ENCODE assay signal across 16 mouse cellular contexts in the genomic region with DNA sequence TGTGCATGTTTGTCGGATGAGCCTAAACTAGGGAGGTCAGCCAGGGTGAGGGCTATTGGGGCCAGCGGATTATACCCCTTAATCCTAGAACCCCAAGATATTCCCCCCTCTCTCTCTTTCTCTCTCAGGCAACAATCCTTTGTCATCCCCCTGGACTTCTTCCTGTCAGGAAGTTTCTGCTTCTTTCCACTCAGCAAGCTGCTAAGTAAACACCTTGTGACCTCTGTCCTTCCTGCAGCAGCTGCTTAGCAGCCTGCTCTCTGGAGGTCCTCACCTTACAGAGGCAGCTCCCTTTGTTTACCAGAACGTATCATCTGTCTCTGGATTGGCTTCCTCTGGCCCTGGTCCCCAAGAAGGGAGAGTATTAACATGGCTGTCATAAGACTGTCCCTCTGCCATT. TPM values are rescaled to one million over a fixed set of nuclear protein-coding genes. Genes with fewer than 3 reads are reported as not detected.
A peak's percentile ranks its signal among the peaks of the same experiment; 100 is the strongest.
DNase-seq lines count a peak whose midpoint lies in the region; ATAC-seq and TF ChIP-seq lines count a peak whose summit lies in the region.
"Had no signal": no experiment of that assay in that cellular context is flagged by ENCODE, and none has a peak within 500 bp of the region (broad histone marks: within the 10 kb centered on the region; RNA-seq: fewer than 3 reads in every experiment).

No protein-coding gene starts in this region.

- 0 out of 2 replicates have a peak, but pooled peaks have one; percentile 22 for TF ChIP-seq EP300 in heart, postnatal 0 days (IDR thresholded peaks at IDR 0.05; ENCODE audit: low read depth)

- intact Hi-C loops in heart, postnatal 10 days (cut with DNase I), result loop anchor here (5.0 kb wide), 3 partner anchors 143 to 263 kb away; a partner anchor contains a TSS

- H3K4me3 ChIP-seq in heart, embryonic 15.5 days, result no peak overlapping the region
- H3K4me3 ChIP-seq in midbrain, embryonic 10.5 days, result no peak overlapping the region
- H3K4me3 ChIP-seq in midbrain, embryonic 13.5 days (replicated peaks), result no peak overlapping the region
- no peak overlapping the region for H3K4me3 ChIP-seq in heart, postnatal 0 days (ENCODE audit: low read depth, low read length)
- H3K4me3 ChIP-seq: forebrain, embryonic 12.5 days; limb, embryonic 12.5 days; neural tube, embryonic 12.5 days had no signal

- no peak for ATAC-seq in heart, embryonic 15.5 days (replicated peaks; ENCODE audit: insufficient number of reproducible peaks, insufficient read depth, low FRiP score, low read depth)
- no peak for ATAC-seq in midbrain, embryonic 13.5 days
- ATAC-seq in heart, postnatal 0 days (ENCODE audit: insufficient read depth, low read depth), result peak; percentile 39; the same call in 1 of the 2 replicates
- ATAC-seq: hindbrain, embryonic 16.5 days had no signal

- H3K27ac ChIP-seq in heart, embryonic 15.5 days, result peak overlapping the region; percentile 45
- peak overlapping the region; percentile 52 for H3K27ac ChIP-seq in midbrain, embryonic 10.5 days (replicated peaks)
- H3K27ac ChIP-seq in midbrain, embryonic 13.5 days, result no peak overlapping the region
- peak overlapping the region; percentile 49 for H3K27ac ChIP-seq in heart, postnatal 0 days (ENCODE audit: low read depth)
- H3K27ac ChIP-seq: forebrain, embryonic 12.5 days; limb, embryonic 12.5 days; neural tube, embryonic 12.5 days had no signal

- H3K9ac ChIP-seq in heart, embryonic 15.5 days, result no peak overlapping the region
- H3K9ac ChIP-seq in midbrain, embryonic 13.5 days (replicated peaks), result no peak overlapping the region
- H3K9ac ChIP-seq in heart, postnatal 0 days (replicated peaks; ENCODE audit: low read depth, low read length), result no peak overlapping the region
- H3K9ac ChIP-seq: forebrain, embryonic 12.5 days; limb, embryonic 12.5 days; neural tube, embryonic 12.5 days had no signal

- WGBS in heart, embryonic 15.5 days, result 49% methylated on average over 3 of the region's 3 CpGs
- WGBS in midbrain, embryonic 10.5 days, result 18% methylated on average over 3 of the region's 3 CpGs
- 32% methylated on average over 3 of the region's 3 CpGs for WGBS in midbrain, embryonic 13.5 days
- 46% methylated on average over 3 of the region's 3 CpGs for WGBS in heart, postnatal 0 days

- DNase-seq in heart, postnatal 10 days, result no peak
- peak; percentile 27 for DNase-seq in midbrain, embryonic 10.5 days (ENCODE audit: low spot score)
- DNase-seq in heart, postnatal 0 days (ENCODE audit: low spot score), result peak; percentile 40
- DNase-seq in yolk sac, embryonic 10.5 days (ENCODE audit: low spot score), result peak; percentile 82
- no peak for DNase-seq in layer of hippocampus, postnatal 25 days (ENCODE audit: extremely low spot score in 1 of 2, low spot score in 1 of 2)
- DNase-seq: adrenal gland, postnatal 10 days; gastrocnemius, postnatal 10 days; lung, adult 2 months; midbrain, embryonic 14.5 days; right cerebral cortex, adult 18-20 months had no signal

- TF ChIP-seq CTCF in heart, postnatal 0 days (IDR thresholded peaks at IDR 0.05; ENCODE audit: low read depth), result no peak

- no peaks in the 10 kb centered on the region for H3K9me3 ChIP-seq in heart, embryonic 15.5 days (replicated peaks)
- H3K9me3 ChIP-seq in midbrain, embryonic 10.5 days (replicated peaks), result no peaks in the 10 kb centered on the region
- no peaks in the 10 kb centered on the region for H3K9me3 ChIP-seq in midbrain, embryonic 13.5 days
- H3K9me3 ChIP-seq in heart, postnatal 0 days (replicated peaks; ENCODE audit: control insufficient read depth, low read length), result no peaks in the 10 kb centered on the region
- H3K9me3 ChIP-seq: forebrain, embryonic 12.5 days; limb, embryonic 12.5 days; neural tube, embryonic 12.5 days had no signal

- H3K4me1 ChIP-seq in heart, embryonic 15.5 days (replicated peaks), result peaks cover 28% of the 10 kb centered on the region
- H3K4me1 ChIP-seq in midbrain, embryonic 10.5 days, result peaks cover 32% of the 10 kb centered on the region
- H3K4me1 ChIP-seq in midbrain, embryonic 13.5 days (replicated peaks), result peaks cover 3% of the 10 kb centered on the region; the same call in 1 of the 2 replicates
- peaks cover 10% of the 10 kb centered on the region; the same call in 1 of the 2 replicates for H3K4me1 ChIP-seq in heart, postnatal 0 days (ENCODE audit: control insufficient read depth, insufficient read depth)

- no peaks in the 10 kb centered on the region for H3K36me3 ChIP-seq in heart, embryonic 15.5 days
- H3K36me3 ChIP-seq in midbrain, embryonic 10.5 days, result no peaks in the 10 kb centered on the region
- H3K36me3 ChIP-seq in midbrain, embryonic 13.5 days, result no peaks in the 10 kb centered on the region
- no peaks in the 10 kb centered on the region for H3K36me3 ChIP-seq in heart, postnatal 0 days (replicated peaks; ENCODE audit: control insufficient read depth, insufficient read depth, low read length)
- H3K36me3 ChIP-seq: forebrain, embryonic 12.5 days; limb, embryonic 12.5 days; neural tube, embryonic 12.5 days had no signal

- no peak overlapping the region for H3K4me2 ChIP-seq in heart, embryonic 15.5 days
- H3K4me2 ChIP-seq in midbrain, embryonic 13.5 days (replicated peaks), result no peak overlapping the region
- H3K4me2 ChIP-seq in heart, postnatal 0 days (ENCODE audit: low read depth, low read length), result no peak overlapping the region
- H3K4me2 ChIP-seq: forebrain, embryonic 12.5 days; limb, embryonic 12.5 days; neural tube, embryonic 12.5 days had no signal

- H3K27me3 ChIP-seq in heart, embryonic 15.5 days, result no peaks in the 10 kb centered on the region
- H3K27me3 ChIP-seq in midbrain, embryonic 10.5 days (ENCODE audit: low read depth, poor library complexity, severe bottlenecking), result no peaks in the 10 kb centered on the region
- H3K27me3 ChIP-seq in midbrain, embryonic 13.5 days, result no peaks in the 10 kb centered on the region
- H3K27me3 ChIP-seq in heart, postnatal 0 days (ENCODE audit: control insufficient read depth, insufficient read depth, low read length), result no peaks in the 10 kb centered on the region
- H3K27me3 ChIP-seq: forebrain, embryonic 12.5 days; neural tube, embryonic 12.5 days had no signal

RNA-seq across cellular contexts. Expression of a gene that starts 10.3 kb away (rescaled TPM):
- polyA plus RNA-seq in heart, embryonic 15.5 days (2015; fragmentation: Nextera tagmentation; extraction: Ambion mirVana), result 12.7 and 15.5 TPM in 2 replicates
- 1 to 10 TPM; 8.1 to 9.1 TPM for total RNA-seq in heart, postnatal 10 days (2021)
- polyA plus RNA-seq in midbrain, embryonic 10.5 days (2016; fragmentation: Nextera tagmentation; extraction: Ambion mirVana), result 27.2 and 28.2 TPM in 2 replicates
- 44.4 and 46.9 TPM in 2 replicates for polyA plus RNA-seq in midbrain, embryonic 13.5 days (2015; fragmentation: Nextera tagmentation; extraction: Ambion mirVana)
- 8.7 and 11.5 TPM in 2 replicates for total RNA-seq in heart, postnatal 0 days (2014; rRNA removed; ENCODE audit: low replicate concordance)
- 8.2 and 10.7 TPM in 2 replicates for polyA plus RNA-seq in heart, postnatal 0 days (2015; fragmentation: Nextera tagmentation; extraction: Ambion mirVana)
- total RNA-seq in layer of hippocampus, postnatal 25 days (2021), result 10 to 100 TPM; 10.9 to 13.3 TPM

Comparison
In these comparisons a context has a peak if more than half of its experiments do, and no peak if none do; other contexts are left out.
1. DNase-seq: peak in midbrain, embryonic 10.5 days (single experiment), heart, postnatal 0 days (single experiment) and yolk sac, embryonic 10.5 days (single experiment); none in heart, postnatal 10 days (0 of 2) and layer of hippocampus, postnatal 25 days (0 of 2).